8 mouse cellular contexts compared by ENCODE assay signal in the genomic region with DNA sequence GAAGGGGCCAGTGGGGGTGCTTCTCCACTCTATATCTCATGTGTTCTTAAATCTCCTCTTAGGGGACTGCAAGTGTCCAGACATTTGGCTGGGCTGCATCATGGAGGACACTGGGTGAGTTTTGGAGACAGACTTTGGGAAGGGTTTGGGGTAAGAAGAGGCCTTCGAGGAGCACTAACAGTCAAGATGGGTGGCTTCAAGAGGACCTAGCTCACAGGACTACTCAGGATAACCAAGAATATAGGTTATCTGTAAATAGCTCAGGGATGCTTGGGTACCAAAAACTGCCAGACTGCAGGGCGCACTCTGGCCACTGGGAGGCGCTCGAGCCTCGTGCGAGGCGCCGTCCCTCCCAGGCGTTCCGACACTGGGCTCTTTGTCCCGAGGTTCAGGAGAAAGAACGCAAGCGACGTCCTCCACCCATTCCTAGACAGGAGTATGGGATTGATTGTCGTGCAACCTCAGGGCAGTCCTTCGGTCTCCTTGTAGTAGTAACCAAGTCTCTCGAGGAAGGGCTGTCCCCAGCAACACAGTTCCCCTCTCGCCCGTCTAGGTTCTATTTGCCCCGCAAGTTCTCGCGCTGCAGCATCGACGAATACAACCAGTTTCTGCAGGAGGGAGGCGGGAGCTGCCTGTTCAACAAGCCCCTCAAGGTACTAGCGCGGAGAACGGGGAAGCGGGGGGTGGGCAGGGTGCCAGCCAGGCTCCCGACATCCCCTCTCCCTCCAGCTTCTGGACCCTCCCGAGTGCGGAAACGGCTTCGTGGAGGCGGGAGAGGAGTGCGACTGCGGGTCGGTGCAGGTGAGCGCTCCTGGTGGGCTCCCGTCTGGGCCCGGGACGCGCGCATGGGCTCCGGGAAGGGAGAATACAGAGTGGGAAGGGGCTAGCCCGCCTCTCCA. TPM values are rescaled to one million over a fixed set of nuclear protein-coding genes. Genes with fewer than 3 reads are reported as not detected.
DNase-seq lines count a peak whose midpoint lies in the region; ATAC-seq and TF ChIP-seq lines count a peak whose summit lies in the region.

No protein-coding gene starts in this region.

- peak overlapping the region; percentile 79 for H3K4me2 ChIP-seq in forebrain, embryonic 15.5 days (replicated peaks)

- peak overlapping the region; percentile 95 for H3K27ac ChIP-seq in forebrain, embryonic 15.5 days (replicated peaks)
- H3K27ac ChIP-seq in olfactory bulb, adult 2 months (ENCODE audit: insufficient read depth, low read depth, low read length): peak overlapping the region; percentile 4; the same call in 1 of the 2 replicates

- intact Hi-C loops in heart, postnatal 25 days (cut with DNase I): loop anchor here (1.0 to 5.0 kb wide), 2 partner anchors 90 to 218 kb away; no protein-coding TSS in a partner anchor

- peak; percentile 61 for ATAC-seq in forebrain, embryonic 15.5 days (replicated peaks)

- H3K9me3 ChIP-seq in forebrain, embryonic 15.5 days: no peaks in the 10 kb centered on the region

- TF ChIP-seq POLR2A in lung, adult 2 months (IDR thresholded peaks at IDR 0.05; ENCODE audit: borderline replicate concordance, extremely low read depth, low read depth, low read length): no peak
- TF ChIP-seq POLR2A in olfactory bulb, adult 2 months (IDR thresholded peaks at IDR 0.05; ENCODE audit: insufficient read depth, low read depth, low read length): no peak

- no peaks in the 10 kb centered on the region for H3K27me3 ChIP-seq in forebrain, embryonic 15.5 days

- peaks cover 40% of the 10 kb centered on the region for H3K4me1 ChIP-seq in forebrain, embryonic 15.5 days
- peaks cover 6% of the 10 kb centered on the region; the same call in 1 of the 2 replicates for H3K4me1 ChIP-seq in lung, adult 2 months (ENCODE audit: control insufficient read depth, insufficient read depth, low read length)
- H3K4me1 ChIP-seq in olfactory bulb, adult 2 months (ENCODE audit: control insufficient read depth, insufficient read depth, low read length): peaks cover 27% of the 10 kb centered on the region

- H3K36me3 ChIP-seq in forebrain, embryonic 15.5 days: peaks cover 4% of the 10 kb centered on the region; the same call in 1 of the 2 replicates

- WGBS in forebrain, embryonic 15.5 days: under 1% methylated on average over 41 of the region's 46 CpGs
- WGBS in lung, adult 2 months: under 1% methylated on average over 46 of the region's 46 CpGs
- WGBS in olfactory bulb, adult 2 months: under 1% methylated on average over 46 of the region's 46 CpGs

- peak; percentile 92 for TF ChIP-seq CTCF in lung, adult 2 months (IDR thresholded peaks at IDR 0.05; ENCODE audit: insufficient read depth, low read length)
- TF ChIP-seq CTCF in olfactory bulb, adult 2 months (IDR thresholded peaks at IDR 0.05; ENCODE audit: insufficient read depth, low read depth, low read length): peak; percentile 97

- H3K9ac ChIP-seq in forebrain, embryonic 15.5 days (replicated peaks): peak overlapping the region; percentile 74

- peak overlapping the region; percentile 54 for H3K4me3 ChIP-seq in forebrain, embryonic 15.5 days
- H3K4me3 ChIP-seq in lung, adult 2 months (replicated peaks; ENCODE audit: extremely low read depth, low read depth, low read length): peak overlapping the region; percentile 75
- peak overlapping the region; percentile 50 for H3K4me3 ChIP-seq in olfactory bulb, adult 2 months (ENCODE audit: insufficient read depth, low read depth, low read length)

- DNase-seq in MEL-GATA-1-ER (ENCODE audit: extremely low read depth, low read depth): peak; percentile 57
- DNase-seq in cerebellum, adult 11-12 months: peak; percentile 88
- DNase-seq in heart, postnatal 25 days (ENCODE audit: low spot score): peak; percentile 63
- peak; percentile 76 to 92 for DNase-seq in layer of hippocampus, adult 18-20 months (ENCODE audit: low spot score in 2 of 2)
- DNase-seq in lung, adult 2 months: peak; percentile 87
- peak; percentile 57 to 86 for DNase-seq in thymus, postnatal 10 days (ENCODE audit: low spot score in 2 of 2)

RNA-seq across cellular contexts. Expression of gene Adam11, which starts 12.7 kb away (rescaled TPM):
- 22.1 and 25.6 TPM in 2 replicates for polyA plus RNA-seq in forebrain, embryonic 15.5 days (2015; fragmentation: Nextera tagmentation; extraction: Ambion mirVana)
- total RNA-seq in heart, postnatal 25 days (2021): 1 to 10 TPM; 3.8 to 4.1 TPM
- total RNA-seq in layer of hippocampus, adult 18-20 months (2021): 100 to 1,000 TPM; 166 to 185 TPM
- polyA plus RNA-seq in lung, adult 2 months (2012; rRNA removed): 3.3 and 3.6 TPM in 2 replicates
- not detected in 2 replicates for polyA plus RNA-seq in olfactory bulb, adult 2 months (2012; ENCODE audit: insufficient read depth, insufficient read length, low replicate concordance, missing spikeins)

RNA-seq across cellular contexts. Expression of gene Gjc1, which starts 45.5 kb away (rescaled TPM):
- 54.4 and 55.0 TPM in 2 replicates for polyA plus RNA-seq in forebrain, embryonic 15.5 days (2015; fragmentation: Nextera tagmentation; extraction: Ambion mirVana)
- 10 to 100 TPM; 27.4 to 29.2 TPM for total RNA-seq in heart, postnatal 25 days (2021)
- total RNA-seq in layer of hippocampus, adult 18-20 months (2021): 1 to 10 TPM; 3.0 to 3.8 TPM
- 9.1 and 14.8 TPM in 2 replicates for polyA plus RNA-seq in lung, adult 2 months (2012; rRNA removed)
- not detected in 2 replicates for polyA plus RNA-seq in olfactory bulb, adult 2 months (2012; ENCODE audit: insufficient read depth, insufficient read length, low replicate concordance, missing spikeins)

Comparison
In these comparisons a context has a peak if more than half of its experiments do, and no peak if none do; other contexts are left out.
1. Peak in every context shown above with its lines: DNase-seq, ATAC-seq, H3K4me3 ChIP-seq and H3K27ac ChIP-seq.
2. RNA of gene Gjc1, which starts 45.5 kb away (polyA plus RNA-seq): 54.4 to 55.0 TPM in forebrain, embryonic 15.5 days and 9.1 to 14.8 TPM in lung, adult 2 months; not detected in olfactory bulb, adult 2 months; every median in the first group is over 10 times any median in the second.